Mouse (Mus musculus) intestine, embryonic 14.5 days (tissue): ENCODE results near the gene Srd5a3. TPM values are rescaled to one million over a fixed set of nuclear protein-coding genes. Genes with fewer than 3 reads are reported as not detected.
"Not testable (repeated sequence)": the region's sequence is repeated elsewhere in the genome, so short reads cannot be mapped to it uniquely, and the experiment has no call there.

Source experiments
- ATAC-seq: fragments of 200-750 bp; cut with Nextera tagmentation; replicated peaks from 2 replicates; pipeline ENCODE4 v1.8.0; 2017; ENCODE audit warnings: low read depth, moderate number of reproducible peaks, moderate TSS enrichment, moderate library complexity; ENCODE audit not compliant: low FRiP score, low TSS enrichment
- DNase-seq: peaks from one replicate; pipeline ENCODE4 v3.0.0-alpha.2; 2018; ENCODE audit warnings: low spot score
- H3K27ac ChIP-seq: fragments of 300-500 bp; sonication (generic); 2 replicates; pipeline ENCODE4 v1.5.1; 2014; ENCODE audit warnings: low read depth, mild to moderate bottlenecking, control low read depth
- H3K27me3 ChIP-seq: fragments of 300-500 bp; sonication (generic); replicated peaks from 2 replicates; pipeline ENCODE4 v1.6.1; 2014; ENCODE audit warnings: low read length, control low read depth; ENCODE audit not compliant: control insufficient read depth, insufficient read depth
- H3K36me3 ChIP-seq: fragments of 300-500 bp; sonication (generic); 2 replicates; pipeline ENCODE4 v1.6.1; 2014; ENCODE audit warnings: low read length, control low read depth; ENCODE audit not compliant: control insufficient read depth, insufficient read depth
- H3K4me1 ChIP-seq: fragments of 300-500 bp; sonication (generic); replicated peaks from 2 replicates; pipeline ENCODE4 v1.6.1; 2014; ENCODE audit warnings: low read length, control low read depth, mixed read lengths; ENCODE audit not compliant: control insufficient read depth, insufficient read depth
- H3K4me2 ChIP-seq: fragments of 300-500 bp; sonication (generic); 2 replicates; pipeline ENCODE4 v1.6.1; 2014; ENCODE audit warnings: low read length
- H3K4me3 ChIP-seq: fragments of 300-500 bp; sonication (generic); 2 replicates; pipeline ENCODE4 v1.5.1; 2014; ENCODE audit warnings: low read depth, low read length, control low read depth, mixed read lengths
- H3K9ac ChIP-seq: fragments of 300-500 bp; sonication (generic); 2 replicates; pipeline ENCODE4 v1.6.1; 2014; ENCODE audit warnings: mild to moderate bottlenecking, low read length
- H3K9me3 ChIP-seq: fragments of 300-500 bp; sonication (generic); 2 replicates; pipeline ENCODE4 v1.6.1; 2016; ENCODE audit warnings: low read length, control low read depth; ENCODE audit not compliant: control insufficient read depth
- WGBS: fragments of 180-500 bp; shearing (Covaris S2); extraction: QIAGEN DNeasy Blood & Tissue Kit; methylation state at CpG from one replicate; pipeline ENCODE4 v1.1.7; 2014; 5-methylcytosine and 5-hydroxymethylcytosine counted together
- polyA plus RNA-seq: library from polyadenylated mRNA; unstranded; fragments of >200 nt; fragmentation: Nextera tagmentation; extraction: Ambion mirVana; gene quantifications from 2 replicates; pipeline ENCODE4 v1.2.1, GENCODE M21; 2014

The Srd5a3 gene
- 30.7 and 31.2 TPM in 2 replicates for polyA plus RNA-seq

DNA sequence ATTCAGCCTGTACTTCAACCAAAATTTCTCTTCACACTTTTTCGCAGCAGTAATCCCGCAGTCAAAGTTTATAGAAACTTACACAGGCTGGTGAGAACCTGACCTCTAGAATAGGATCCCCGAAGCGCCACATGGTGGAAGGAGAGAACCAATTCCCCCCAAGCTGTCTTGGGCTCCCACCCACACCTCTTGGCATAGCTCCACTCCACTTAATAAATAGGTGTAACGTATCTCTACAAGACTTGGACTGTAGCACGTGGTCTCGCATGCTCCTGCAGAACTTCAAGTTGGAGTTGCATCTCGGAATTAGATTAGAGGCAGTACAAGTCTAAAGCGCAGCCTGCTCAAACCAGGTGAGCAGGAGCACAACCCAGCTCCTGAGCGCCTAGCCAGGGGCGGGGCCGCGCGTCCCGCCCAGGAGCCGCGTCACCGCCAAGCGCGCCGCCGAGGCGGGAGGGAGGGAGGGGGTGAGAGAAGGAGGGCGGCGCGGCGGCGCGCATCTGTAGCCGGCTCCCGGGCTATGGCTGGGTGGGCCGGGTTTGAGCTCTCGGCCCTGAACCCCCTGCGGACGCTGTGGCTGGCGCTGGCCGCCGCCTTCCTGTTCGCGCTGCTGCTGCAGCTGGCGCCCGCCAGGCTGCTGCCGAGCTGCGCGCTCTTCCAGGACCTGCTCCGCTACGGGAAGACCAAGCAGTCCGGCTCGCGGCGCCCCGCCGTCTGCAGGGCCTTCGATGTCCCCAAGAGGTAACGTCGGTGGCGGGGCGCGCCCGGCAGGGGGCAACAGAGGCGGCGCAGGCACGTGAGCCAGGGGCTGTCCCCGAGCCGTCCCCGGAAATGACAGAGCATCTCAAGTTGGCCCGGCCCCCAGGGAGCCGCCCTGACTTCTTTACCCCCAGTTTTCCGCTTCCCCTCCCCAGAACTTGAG lies at the start of gene Srd5a3:
TSS of gene Srd5a3 (plus strand) at position 464 of the 922 bp plus-strand sequence.
- Histone ChIP-seq H3K4me1 (peaks cover 9% of the 10 kb centered on the region), H3K4me3 (peak within 1 kb of the TSS; percentile 59), H3K9me3 (no peaks in the 10 kb centered on the region), H3K9ac (peak within 1 kb of the TSS; percentile 91), H3K27me3 (no peaks in the 10 kb centered on the region), H3K27ac (peak within 1 kb of the TSS; percentile 98), H3K36me3 (no peaks in the 10 kb centered on the region), H3K4me2 (peak within 1 kb of the TSS; percentile 75)
- DNase-seq = peak; percentile 98
- peak; percentile 97 for ATAC-seq
- under 1% methylated on average over 56 of the region's 69 CpGs for WGBS

DNA sequence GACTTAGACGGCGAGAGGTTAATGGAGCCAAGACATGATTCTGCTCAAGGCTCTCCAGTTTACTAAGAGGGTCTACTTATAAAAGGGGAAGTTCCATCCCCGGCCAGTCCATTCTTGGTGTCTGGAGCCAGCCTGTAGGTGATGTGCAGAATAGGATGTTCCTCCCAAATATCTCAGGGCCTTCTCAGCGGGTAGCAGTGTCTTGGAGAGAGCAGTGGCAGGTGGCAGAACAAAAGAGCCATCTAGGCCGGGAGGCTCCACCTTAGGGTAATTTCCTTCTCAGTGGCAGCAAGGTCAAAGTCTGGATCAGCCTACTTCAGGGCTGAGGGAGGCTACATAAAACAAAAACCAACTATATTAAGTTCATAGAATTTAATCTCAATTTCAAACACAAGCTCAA lies 36.3 kb upstream of the Srd5a3 start:
- not testable (repeated sequence) for H3K27me3 ChIP-seq, H3K9ac ChIP-seq, H3K9me3 ChIP-seq, H3K4me3 ChIP-seq, H3K27ac ChIP-seq, H3K36me3 ChIP-seq, H3K4me1 ChIP-seq, ATAC-seq, H3K4me2 ChIP-seq, DNase-seq
- WGBS = 78% methylated on average over 5 of the region's 5 CpGs

DNA sequence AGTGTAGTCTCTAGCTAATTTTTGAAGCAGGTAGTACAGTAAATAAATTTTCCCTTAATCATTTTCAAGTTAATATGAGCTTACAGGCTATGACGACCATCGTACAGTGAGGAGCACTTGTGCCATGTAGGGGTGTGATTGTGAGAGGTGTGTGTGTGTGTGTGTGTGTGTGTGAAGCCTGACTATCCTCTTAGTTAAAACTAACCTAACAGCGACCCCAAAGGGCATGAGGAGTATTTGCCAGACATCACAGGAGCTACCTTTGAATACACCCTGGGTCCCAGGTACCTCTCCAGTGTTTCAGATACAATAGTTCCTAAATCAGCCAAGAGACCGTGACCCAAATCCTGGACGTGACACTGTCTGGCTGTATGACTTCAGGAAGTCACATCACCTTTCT lies 32.8 kb upstream of the Srd5a3 start:
- ATAC-seq = no peak
- H3K4me1 ChIP-seq = no peaks in the 10 kb centered on the region
- no peak overlapping the region for H3K27ac ChIP-seq
- H3K36me3 ChIP-seq = no peaks in the 10 kb centered on the region
- no peaks in the 10 kb centered on the region for H3K9me3 ChIP-seq
- H3K4me3 ChIP-seq = no peak overlapping the region
- DNase-seq = no peak
- no peak overlapping the region for H3K9ac ChIP-seq
- no peak overlapping the region for H3K4me2 ChIP-seq
- H3K27me3 ChIP-seq = no peaks in the 10 kb centered on the region
- WGBS = 80% methylated on average over 5 of the region's 5 CpGs

DNA sequence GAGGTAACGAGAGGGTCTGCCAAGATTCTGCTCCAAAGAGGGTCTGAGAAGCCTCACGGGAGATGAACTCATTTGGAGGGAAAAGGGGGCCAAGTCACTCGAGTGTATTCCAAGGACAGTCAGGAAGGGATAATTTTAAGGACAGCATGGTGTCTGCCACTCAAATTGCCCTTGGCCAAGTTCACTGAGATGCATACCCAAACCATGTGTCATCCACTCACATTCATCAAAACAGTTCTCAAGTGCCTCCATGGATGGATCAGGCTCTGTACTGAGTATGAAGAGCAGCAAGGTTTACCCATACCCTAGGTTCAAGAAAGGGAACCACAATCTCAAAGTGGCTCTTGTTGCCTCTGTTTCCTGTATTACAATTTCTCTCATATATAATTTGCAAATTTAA lies 31.6 kb upstream of the Srd5a3 start:
- Histone ChIP-seq H3K27ac (no peak overlapping the region), H3K36me3 (no peaks in the 10 kb centered on the region), H3K4me3 (no peak overlapping the region), H3K9me3 (no peaks in the 10 kb centered on the region), H3K4me2 (no peak overlapping the region), H3K4me1 (no peaks in the 10 kb centered on the region), H3K27me3 (no peaks in the 10 kb centered on the region), H3K9ac (no peak overlapping the region)
- 85% methylated on average over 3 of the region's 3 CpGs for WGBS
- DNase-seq (no peak), ATAC-seq (no peak)

DNA sequence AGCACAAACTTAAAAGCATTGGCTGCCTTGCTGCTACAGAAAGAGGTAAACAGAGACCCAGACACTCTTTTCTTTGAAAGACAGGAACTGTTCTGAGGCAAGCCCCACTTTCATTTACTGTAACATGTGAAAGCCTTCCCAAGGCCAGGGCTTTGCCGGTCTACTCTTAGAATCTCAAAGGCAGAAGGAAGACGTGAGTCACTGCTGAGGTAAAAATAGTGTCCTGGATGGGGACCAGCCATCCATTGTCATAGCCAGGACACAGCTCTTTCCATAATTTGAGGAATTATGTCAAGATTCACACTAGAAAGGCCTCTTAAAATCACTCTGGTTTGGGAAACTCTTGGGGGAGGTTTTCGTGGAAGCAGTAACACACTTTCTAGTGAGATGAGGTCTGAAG lies 28.9 kb upstream of the Srd5a3 start:
- H3K4me2 ChIP-seq = no peak overlapping the region
- H3K9ac ChIP-seq = no peak overlapping the region
- DNase-seq (peak; percentile 34), ATAC-seq (no peak)
- no peaks in the 10 kb centered on the region for H3K4me1 ChIP-seq
- 87% methylated on average over 3 of the region's 3 CpGs for WGBS
- H3K36me3 ChIP-seq = no peaks in the 10 kb centered on the region
- no peaks in the 10 kb centered on the region for H3K27me3 ChIP-seq
- no peak overlapping the region for H3K27ac ChIP-seq
- H3K4me3 ChIP-seq = no peak overlapping the region
- H3K9me3 ChIP-seq = no peaks in the 10 kb centered on the region

DNA sequence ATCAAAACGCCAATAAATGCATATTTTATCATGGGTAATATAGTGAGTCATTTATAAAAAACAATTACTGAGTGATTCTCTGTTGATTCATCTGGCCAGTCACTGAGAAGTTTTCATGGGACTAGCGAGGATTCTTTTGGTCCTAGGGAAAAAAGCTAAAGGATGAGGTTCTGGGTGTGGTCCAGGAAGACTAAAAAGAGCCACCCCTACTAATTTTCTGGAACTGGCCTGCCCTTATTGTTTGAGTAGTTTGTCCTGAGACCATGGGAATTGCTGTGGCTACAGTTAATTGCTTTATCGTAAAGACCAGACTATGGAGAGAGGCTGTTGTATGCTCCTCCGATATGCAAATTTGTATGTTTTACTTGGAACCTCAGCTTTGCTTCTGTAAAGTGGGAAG lies 28.1 kb upstream of the Srd5a3 start:
- no peak overlapping the region for H3K4me3 ChIP-seq
- ATAC-seq = no peak
- H3K4me1 ChIP-seq = no peaks in the 10 kb centered on the region
- no peak overlapping the region for H3K9ac ChIP-seq
- no peaks in the 10 kb centered on the region for H3K9me3 ChIP-seq
- no peaks in the 10 kb centered on the region for H3K27me3 ChIP-seq
- no peaks in the 10 kb centered on the region for H3K36me3 ChIP-seq
- 81% methylated on average over 4 of the region's 4 CpGs for WGBS
- H3K4me2 ChIP-seq = no peak overlapping the region
- DNase-seq = no peak
- no peak overlapping the region for H3K27ac ChIP-seq

DNA sequence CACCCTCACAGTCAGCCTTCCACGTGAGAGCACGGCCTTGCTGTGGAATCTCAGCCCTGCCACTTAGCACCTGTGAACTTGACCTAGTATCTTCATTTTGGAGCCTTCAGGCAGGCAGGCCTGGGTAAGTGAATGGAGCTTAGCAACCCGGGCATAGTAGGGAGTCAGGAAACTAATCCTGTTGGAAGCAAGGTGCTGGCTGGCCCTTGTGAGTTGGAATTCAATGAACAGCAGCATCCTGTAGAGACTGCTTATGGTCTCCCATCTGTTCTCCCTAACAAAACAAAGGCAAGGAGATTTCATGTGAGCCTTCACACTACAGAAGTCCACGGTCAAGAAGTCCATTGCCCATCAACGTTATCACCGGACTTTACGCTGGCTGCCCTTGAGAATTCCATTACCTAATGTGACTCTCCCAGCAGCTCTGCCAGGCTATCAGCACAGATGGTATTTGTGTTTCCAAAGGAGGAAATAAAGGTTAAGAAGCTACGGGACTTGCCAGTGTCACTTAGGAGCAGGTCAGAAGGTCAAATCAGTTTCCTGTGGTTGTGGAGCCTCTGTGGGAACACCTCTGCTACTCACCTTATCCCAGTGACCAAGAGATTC lies 24.5 kb upstream of the Srd5a3 start:
- no peak overlapping the region for H3K4me2 ChIP-seq
- DNase-seq (peak; percentile 49), ATAC-seq (no peak)
- no peaks in the 10 kb centered on the region for H3K9me3 ChIP-seq
- no peak overlapping the region for H3K4me3 ChIP-seq
- H3K36me3 ChIP-seq = no peaks in the 10 kb centered on the region
- H3K27me3 ChIP-seq = no peaks in the 10 kb centered on the region
- no peaks in the 10 kb centered on the region for H3K4me1 ChIP-seq
- H3K9ac ChIP-seq = no peak overlapping the region
- 78% methylated on average over 8 of the region's 8 CpGs for WGBS
- no peak overlapping the region for H3K27ac ChIP-seq

DNA sequence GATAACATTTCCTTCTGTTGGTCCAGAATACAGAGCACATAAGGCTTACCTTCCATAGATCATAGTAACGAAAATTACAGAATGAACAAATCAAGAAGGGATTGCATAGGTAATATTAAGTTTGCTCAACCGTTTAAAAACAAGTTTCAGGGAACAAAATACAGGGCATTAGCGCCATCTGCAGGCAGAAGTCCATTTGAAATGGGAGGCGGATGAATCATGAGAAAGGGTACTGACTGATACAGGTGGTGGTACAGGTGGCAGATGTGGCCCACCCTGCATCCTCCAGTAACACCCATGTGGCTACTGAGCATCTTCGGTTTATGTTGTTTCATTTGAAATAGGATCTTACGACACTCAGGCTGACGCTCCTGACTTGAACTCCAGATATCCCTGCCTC lies 21.6 kb upstream of the Srd5a3 start:
- H3K4me2 ChIP-seq = no peak overlapping the region
- H3K4me1 ChIP-seq = no peaks in the 10 kb centered on the region
- no peaks in the 10 kb centered on the region for H3K36me3 ChIP-seq
- 0 out of 2 replicates have a peak, but pooled peaks cover 5% of the 10 kb centered on the region for H3K9me3 ChIP-seq
- WGBS = 27% methylated on average over 7 of the region's 7 CpGs
- no peak for ATAC-seq
- H3K9ac ChIP-seq = no peak overlapping the region
- peak; percentile 84 for DNase-seq
- H3K4me3 ChIP-seq = no peak overlapping the region
- no peaks in the 10 kb centered on the region for H3K27me3 ChIP-seq
- no peak overlapping the region for H3K27ac ChIP-seq
